Mouse (Mus musculus) heart, postnatal 0 days (tissue): ENCODE results near the gene Gm20662.

Experiments
- CTCF ChIP-seq: IDR thresholded peaks from 2 replicates; pipeline ENCODE4 v1.5.1; 2016; ENCODE audit warnings: antibody characterized with exemption, control low read depth, low read depth
- EP300 ChIP-seq: IDR thresholded peaks from 2 replicates; pipeline ENCODE4 v1.6.1; 2016; ENCODE audit warnings: antibody characterized with exemption, low read depth

- no peak for TF ChIP-seq CTCF
- TF ChIP-seq EP300: no peak
Observed at GRCm38 (mm10) chr9:107987950-107988349, 8.2 kb upstream of the Gm20662 start.
